Mouse (Mus musculus): ENCODE data around the gene Hdac7. TPM values are rescaled to one million over a fixed set of nuclear protein-coding genes. Genes with fewer than 3 reads are reported as not detected.

Gene Hdac7
- polyA plus RNA-seq, 2 experiments = 4.7 to 8.6 TPM

- Histone ChIP-seq H3K4me2 (ENCODE audit: low read depth) (peak overlapping the region; percentile 74), H3K9ac (replicated peaks) (peak overlapping the region; percentile 89; the same call in 1 of the 2 replicates), H3K27me3 (ENCODE audit: control insufficient read depth, insufficient read depth, low read length) (no peaks in the 10 kb centered on the region), H3K27ac (peak overlapping the region; percentile 96), H3K36me3 (replicated peaks; ENCODE audit: control insufficient read depth, insufficient read depth, low read depth) (peaks cover 6% of the 10 kb centered on the region; the same call in 1 of the 2 replicates), H3K9me3 (ENCODE audit: control insufficient read depth, low read length) (no peaks in the 10 kb centered on the region), H3K4me3 (ENCODE audit: insufficient read depth in 1 of 2, low read depth in 2 of 2, low read length in 2 of 2) (peak overlapping the region in 1 of 2 experiments; percentile 83; a peak in 1 of 4 replicates), H3K4me1 (replicated peaks; ENCODE audit: control insufficient read depth in 2 of 2, insufficient read depth in 2 of 2, low read length in 1 of 2) (peaks cover 25 to 26% of the 10 kb centered on the region in 2 experiments)
- ATAC-seq (ENCODE audit: insufficient read depth) (no peak), DNase-seq (ENCODE audit: low read depth in 3 of 3, low spot score in 3 of 3) (no peak)
- 53% methylated on average over 19 of the region's 19 CpGs for WGBS (ENCODE audit: insufficient replicate concordance)
- TF ChIP-seq CTCF (IDR thresholded peaks at IDR 0.05; ENCODE audit: low read depth) (no peak), EP300 (IDR thresholded peaks at IDR 0.05; ENCODE audit: low read depth) (no peak)
These were observed 56.3 kb downstream of the Hdac7 start for GRCm38 (mm10) chr15:97787799-97788667.

GRCm38 (mm10) chr15:97787148-97787798 lies 57.0 kb downstream of the Hdac7 start:
- peaks cover 4% of the 10 kb centered on the region for H3K27me3 ChIP-seq (ENCODE audit: control insufficient read depth, insufficient read depth, low read length)
- DNase-seq (ENCODE audit: low read depth in 3 of 3, low spot score in 3 of 3) (no peak), ATAC-seq (ENCODE audit: insufficient read depth) (no peak)
- no peak for TF ChIP-seq EP300 (IDR thresholded peaks at IDR 0.05; ENCODE audit: low read depth)
- TF ChIP-seq CTCF (IDR thresholded peaks at IDR 0.05; ENCODE audit: low read depth) = no peak
- H3K9me3 ChIP-seq (ENCODE audit: control insufficient read depth, low read length) = no peaks in the 10 kb centered on the region
- H3K36me3 ChIP-seq (replicated peaks; ENCODE audit: control insufficient read depth, insufficient read depth, low read depth) = peaks cover 6% of the 10 kb centered on the region; the same call in 1 of the 2 replicates
- H3K4me3 ChIP-seq (ENCODE audit: insufficient read depth in 1 of 2, low read depth in 2 of 2, low read length in 2 of 2) = peak overlapping the region; percentile 11 to 83; a peak in 3 of 4 replicates
- WGBS (ENCODE audit: insufficient replicate concordance) = 39% methylated on average over 7 of the region's 7 CpGs
- peak overlapping the region; percentile 74 for H3K4me2 ChIP-seq (ENCODE audit: low read depth)
- H3K9ac ChIP-seq (replicated peaks) = peak overlapping the region; percentile 89
- H3K4me1 ChIP-seq (replicated peaks; ENCODE audit: control insufficient read depth in 2 of 2, insufficient read depth in 2 of 2, low read length in 1 of 2) = peaks cover 25 to 32% of the 10 kb centered on the region in 2 experiments
- H3K27ac ChIP-seq = peak overlapping the region; percentile 96

GRCm38 (mm10) chr15:97786412-97787112 lies 57.7 kb downstream of the Hdac7 start:
- peak; percentile 2; the same call in 1 of the 2 replicates for ATAC-seq (ENCODE audit: insufficient read depth)
- 11% methylated on average over 10 of the region's 10 CpGs for WGBS (ENCODE audit: insufficient replicate concordance)
- Histone ChIP-seq H3K4me1 (replicated peaks; ENCODE audit: control insufficient read depth in 2 of 2, insufficient read depth in 2 of 2, low read length in 1 of 2) (peaks cover 25 to 35% of the 10 kb centered on the region in 2 experiments), H3K36me3 (replicated peaks; ENCODE audit: control insufficient read depth, insufficient read depth, low read depth) (peaks cover 4% of the 10 kb centered on the region; the same call in 1 of the 2 replicates), H3K4me3 (ENCODE audit: insufficient read depth in 1 of 2, low read depth in 2 of 2, low read length in 2 of 2) (peak overlapping the region; percentile 83 to 91), H3K9ac (replicated peaks) (peak overlapping the region; percentile 89), H3K9me3 (ENCODE audit: control insufficient read depth, low read length) (no peaks in the 10 kb centered on the region), H3K4me2 (ENCODE audit: low read depth) (peak overlapping the region; percentile 74), H3K27ac (peak overlapping the region; percentile 96), H3K27me3 (ENCODE audit: control insufficient read depth, insufficient read depth, low read length) (peaks cover 8% of the 10 kb centered on the region)
- TF ChIP-seq CTCF (IDR thresholded peaks at IDR 0.05; ENCODE audit: low read depth) (no peak), EP300 (IDR thresholded peaks at IDR 0.05; ENCODE audit: low read depth) (peak; percentile 41)
- DNase-seq (ENCODE audit: low read depth in 3 of 3, low spot score in 3 of 3) = peak; percentile 76 to 81 (median 79)

GRCm38 (mm10) chr15:97785731-97786411 lies 58.4 kb downstream of the Hdac7 start:
- H3K9me3 ChIP-seq (ENCODE audit: control insufficient read depth, low read length) = no peaks in the 10 kb centered on the region
- peaks cover 8% of the 10 kb centered on the region for H3K27me3 ChIP-seq (ENCODE audit: control insufficient read depth, insufficient read depth, low read length)
- H3K4me2 ChIP-seq (ENCODE audit: low read depth) = peak overlapping the region; percentile 74
- ATAC-seq (ENCODE audit: insufficient read depth) (peak; percentile 78), DNase-seq (ENCODE audit: low read depth in 3 of 3, low spot score in 3 of 3) (peak; percentile 73 to 78 (median 74))
- H3K9ac ChIP-seq (replicated peaks) = peak overlapping the region; percentile 89
- peak overlapping the region; percentile 96 for H3K27ac ChIP-seq
- peaks cover 25 to 35% of the 10 kb centered on the region in 2 experiments for H3K4me1 ChIP-seq (replicated peaks; ENCODE audit: control insufficient read depth in 2 of 2, insufficient read depth in 2 of 2, low read length in 1 of 2)
- H3K4me3 ChIP-seq (ENCODE audit: insufficient read depth in 1 of 2, low read depth in 2 of 2, low read length in 2 of 2) = peak overlapping the region; percentile 83 to 91
- 26% methylated on average over 9 of the region's 9 CpGs for WGBS (ENCODE audit: insufficient replicate concordance)
- peak; percentile 63 for TF ChIP-seq CTCF (IDR thresholded peaks at IDR 0.05; ENCODE audit: low read depth)
- peak; percentile 60 for TF ChIP-seq EP300 (IDR thresholded peaks at IDR 0.05; ENCODE audit: low read depth)
- H3K36me3 ChIP-seq (replicated peaks; ENCODE audit: control insufficient read depth, insufficient read depth, low read depth) = no peaks in the 10 kb centered on the region; the same call in 1 of the 2 replicates

Measured in liver, embryonic 14.5 days (tissue).